Mouse (Mus musculus): ENCODE measurements around the gene Plcb4. TPM values are rescaled to one million over a fixed set of nuclear protein-coding genes. Genes with fewer than 3 reads are reported as not detected.
A peak's percentile ranks its signal among the peaks of the same experiment; 100 is the strongest.

Plcb4 gene
- polyA plus RNA-seq, 1 experiment from 2014 or later = 12.4 TPM

GRCm38 (mm10) chr2:135996936-135997335 lies 338.1 kb downstream of the Plcb4 start:
- no peak for DNase-seq (ENCODE audit: low spot score)
- H3K27ac ChIP-seq (replicated peaks; ENCODE audit: low read depth, low read length) = no peak overlapping the region
- H3K4me3 ChIP-seq (ENCODE audit: low read depth, low read length) = no peak overlapping the region
- no peaks in the 10 kb centered on the region for H3K36me3 ChIP-seq (ENCODE audit: control insufficient read depth, insufficient read depth, low read length)
- H3K27me3 ChIP-seq (ENCODE audit: control insufficient read depth, insufficient read depth, low read length) = no peaks in the 10 kb centered on the region
- no peak overlapping the region for H3K4me2 ChIP-seq (ENCODE audit: low read depth, severe bottlenecking)
- no peak overlapping the region for H3K9ac ChIP-seq (ENCODE audit: low read length)
- H3K9me3 ChIP-seq (ENCODE audit: control insufficient read depth, low read length) = no peaks in the 10 kb centered on the region
- no peaks in the 10 kb centered on the region for H3K4me1 ChIP-seq (ENCODE audit: control insufficient read depth, insufficient read depth, low read length)
- WGBS = 79% methylated on average over 6 of the region's 6 CpGs
- no peak for ATAC-seq (ENCODE audit: insufficient number of reproducible peaks, low FRiP score, low TSS enrichment, low read depth)

DNA sequence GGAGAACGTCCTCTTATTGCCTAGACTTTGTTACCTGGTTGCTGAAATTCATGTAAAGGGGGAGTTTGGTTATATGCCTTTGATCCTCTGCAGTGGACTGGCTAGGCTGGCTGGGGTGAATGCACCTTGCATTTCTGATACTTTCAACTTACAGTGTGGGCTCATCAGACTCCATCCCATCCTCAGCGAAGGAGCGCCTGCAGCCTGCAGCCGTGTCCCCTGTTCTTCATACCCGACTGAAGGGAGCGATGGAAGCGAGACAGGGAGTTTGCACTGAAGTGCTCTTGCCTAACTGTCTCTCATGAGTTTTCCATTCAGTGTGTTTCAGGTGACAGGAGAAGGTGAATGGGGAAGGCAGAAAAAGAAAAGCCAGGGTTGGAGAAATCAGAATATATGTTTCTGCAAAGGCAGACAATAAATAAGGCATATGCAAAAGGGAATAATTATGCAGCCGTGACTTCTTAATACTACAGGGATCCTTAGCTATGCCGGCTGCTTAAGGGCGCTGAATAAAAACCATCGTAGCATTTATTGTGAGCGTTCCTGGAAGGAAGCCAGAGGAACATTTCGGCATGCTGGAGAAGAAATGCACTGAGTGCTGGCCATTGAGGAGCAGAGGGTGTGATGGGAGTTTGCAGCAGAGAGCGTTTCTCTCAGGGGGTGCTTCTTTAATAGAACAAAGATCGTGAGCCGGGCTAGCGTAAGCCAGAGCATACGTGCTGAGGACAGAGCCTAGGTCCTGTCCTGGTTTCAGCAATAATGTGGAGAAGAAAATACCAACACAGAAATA lies 338.7 kb downstream of the Plcb4 start:
- no peaks in the 10 kb centered on the region for H3K9me3 ChIP-seq (ENCODE audit: control insufficient read depth, low read length)
- H3K4me3 ChIP-seq (ENCODE audit: low read depth, low read length) = no peak overlapping the region
- DNase-seq (ENCODE audit: low spot score) (no peak), ATAC-seq (ENCODE audit: insufficient number of reproducible peaks, low FRiP score, low TSS enrichment, low read depth) (no peak)
- no peak overlapping the region for H3K27ac ChIP-seq (replicated peaks; ENCODE audit: low read depth, low read length)
- H3K4me1 ChIP-seq (ENCODE audit: control insufficient read depth, insufficient read depth, low read length) = no peaks in the 10 kb centered on the region
- 90% methylated on average over 18 of the region's 18 CpGs for WGBS
- H3K9ac ChIP-seq (ENCODE audit: low read length) = no peak overlapping the region
- H3K4me2 ChIP-seq (ENCODE audit: low read depth, severe bottlenecking) = no peak overlapping the region
- no peaks in the 10 kb centered on the region for H3K27me3 ChIP-seq (ENCODE audit: control insufficient read depth, insufficient read depth, low read length)
- no peaks in the 10 kb centered on the region for H3K36me3 ChIP-seq (ENCODE audit: control insufficient read depth, insufficient read depth, low read length)

- no peaks in the 10 kb centered on the region for H3K4me1 ChIP-seq (ENCODE audit: control insufficient read depth, insufficient read depth, low read length)
- H3K9ac ChIP-seq (ENCODE audit: low read length) = no peak overlapping the region
- no peaks in the 10 kb centered on the region for H3K36me3 ChIP-seq (ENCODE audit: control insufficient read depth, insufficient read depth, low read length)
- no peak overlapping the region for H3K27ac ChIP-seq (replicated peaks; ENCODE audit: low read depth, low read length)
- ATAC-seq (ENCODE audit: insufficient number of reproducible peaks, low FRiP score, low TSS enrichment, low read depth) (no peak), DNase-seq (ENCODE audit: low spot score) (no peak)
- H3K9me3 ChIP-seq (ENCODE audit: control insufficient read depth, low read length) = no peaks in the 10 kb centered on the region
- WGBS = 95% methylated on average over 7 of the region's 7 CpGs
- H3K4me3 ChIP-seq (ENCODE audit: low read depth, low read length) = no peak overlapping the region
- no peaks in the 10 kb centered on the region for H3K27me3 ChIP-seq (ENCODE audit: control insufficient read depth, insufficient read depth, low read length)
- no peak overlapping the region for H3K4me2 ChIP-seq (ENCODE audit: low read depth, severe bottlenecking)
Observed at GRCm38 (mm10) chr2:135998886-135999285, 340.1 kb downstream of the Plcb4 start.

GRCm38 (mm10) chr2:135999361-135999760 lies 340.6 kb downstream of the Plcb4 start:
- H3K27me3 ChIP-seq (ENCODE audit: control insufficient read depth, insufficient read depth, low read length) = no peaks in the 10 kb centered on the region
- no peaks in the 10 kb centered on the region for H3K36me3 ChIP-seq (ENCODE audit: control insufficient read depth, insufficient read depth, low read length)
- H3K9me3 ChIP-seq (ENCODE audit: control insufficient read depth, low read length) = no peaks in the 10 kb centered on the region
- no peak overlapping the region for H3K4me3 ChIP-seq (ENCODE audit: low read depth, low read length)
- no peak overlapping the region for H3K9ac ChIP-seq (ENCODE audit: low read length)
- H3K4me2 ChIP-seq (ENCODE audit: low read depth, severe bottlenecking) = no peak overlapping the region
- WGBS = 71% methylated on average over 1 of the region's 1 CpGs
- no peaks in the 10 kb centered on the region for H3K4me1 ChIP-seq (ENCODE audit: control insufficient read depth, insufficient read depth, low read length)
- no peak for DNase-seq (ENCODE audit: low spot score)
- H3K27ac ChIP-seq (replicated peaks; ENCODE audit: low read depth, low read length) = no peak overlapping the region
- ATAC-seq (ENCODE audit: insufficient number of reproducible peaks, low FRiP score, low TSS enrichment, low read depth) = no peak

- Histone ChIP-seq H3K4me2 (ENCODE audit: low read depth, severe bottlenecking) (no peak overlapping the region), H3K4me1 (ENCODE audit: control insufficient read depth, insufficient read depth, low read length) (no peaks in the 10 kb centered on the region), H3K27me3 (ENCODE audit: control insufficient read depth, insufficient read depth, low read length) (no peaks in the 10 kb centered on the region), H3K9ac (ENCODE audit: low read length) (no peak overlapping the region), H3K4me3 (ENCODE audit: low read depth, low read length) (no peak overlapping the region), H3K27ac (replicated peaks; ENCODE audit: low read depth, low read length) (no peak overlapping the region), H3K9me3 (ENCODE audit: control insufficient read depth, low read length) (no peaks in the 10 kb centered on the region), H3K36me3 (ENCODE audit: control insufficient read depth, insufficient read depth, low read length) (no peaks in the 10 kb centered on the region)
- DNase-seq (ENCODE audit: low spot score) = no peak
- WGBS = 76% methylated on average over 5 of the region's 5 CpGs
- ATAC-seq (ENCODE audit: insufficient number of reproducible peaks, low FRiP score, low TSS enrichment, low read depth) = no peak
Observed at GRCm38 (mm10) chr2:136000933-136001332, 342.1 kb downstream of the Plcb4 start.

DNA sequence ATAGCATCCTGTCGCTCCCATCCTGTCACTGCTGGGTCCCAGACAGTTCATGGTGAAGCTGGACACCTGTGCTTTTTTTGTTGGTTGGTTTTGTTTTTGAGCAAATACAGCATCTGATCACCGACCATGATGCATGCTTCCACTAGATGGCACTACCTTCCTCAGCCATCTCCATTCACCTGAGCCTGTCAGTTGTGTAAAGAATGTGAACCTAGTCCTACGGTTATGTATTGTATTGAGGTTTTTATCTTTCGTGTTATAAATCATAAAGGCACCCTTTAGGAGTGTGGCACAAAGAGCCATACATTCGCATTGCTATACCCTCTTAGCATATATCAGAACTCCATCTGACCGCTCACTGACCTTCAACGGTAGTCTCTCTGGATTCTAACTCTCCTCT lies 343.3 kb downstream of the Plcb4 start:
- ATAC-seq (ENCODE audit: insufficient number of reproducible peaks, low FRiP score, low TSS enrichment, low read depth) (0 out of 2 replicates have a peak, but pooled peaks have one; percentile 18), DNase-seq (ENCODE audit: low spot score) (peak; percentile 31)
- Histone ChIP-seq H3K27ac (replicated peaks; ENCODE audit: low read depth, low read length) (no peak overlapping the region), H3K9ac (ENCODE audit: low read length) (no peak overlapping the region), H3K4me1 (ENCODE audit: control insufficient read depth, insufficient read depth, low read length) (no peaks in the 10 kb centered on the region), H3K4me2 (ENCODE audit: low read depth, severe bottlenecking) (no peak overlapping the region), H3K36me3 (ENCODE audit: control insufficient read depth, insufficient read depth, low read length) (no peaks in the 10 kb centered on the region), H3K27me3 (ENCODE audit: control insufficient read depth, insufficient read depth, low read length) (no peaks in the 10 kb centered on the region), H3K4me3 (ENCODE audit: low read depth, low read length) (no peak overlapping the region), H3K9me3 (ENCODE audit: control insufficient read depth, low read length) (no peaks in the 10 kb centered on the region)
- 57% methylated on average over 7 of the region's 7 CpGs for WGBS

GRCm38 (mm10) chr2:136003836-136004235 lies 345.0 kb downstream of the Plcb4 start:
- Histone ChIP-seq H3K36me3 (ENCODE audit: control insufficient read depth, insufficient read depth, low read length) (no peaks in the 10 kb centered on the region), H3K4me1 (ENCODE audit: control insufficient read depth, insufficient read depth, low read length) (no peaks in the 10 kb centered on the region), H3K4me2 (ENCODE audit: low read depth, severe bottlenecking) (no peak overlapping the region), H3K27me3 (ENCODE audit: control insufficient read depth, insufficient read depth, low read length) (no peaks in the 10 kb centered on the region), H3K27ac (replicated peaks; ENCODE audit: low read depth, low read length) (no peak overlapping the region), H3K9me3 (ENCODE audit: control insufficient read depth, low read length) (no peaks in the 10 kb centered on the region), H3K4me3 (ENCODE audit: low read depth, low read length) (no peak overlapping the region), H3K9ac (ENCODE audit: low read length) (no peak overlapping the region)
- WGBS = 83% methylated on average over 1 of the region's 1 CpGs
- ATAC-seq (ENCODE audit: insufficient number of reproducible peaks, low FRiP score, low TSS enrichment, low read depth) (no peak), DNase-seq (ENCODE audit: low spot score) (no peak)

DNA sequence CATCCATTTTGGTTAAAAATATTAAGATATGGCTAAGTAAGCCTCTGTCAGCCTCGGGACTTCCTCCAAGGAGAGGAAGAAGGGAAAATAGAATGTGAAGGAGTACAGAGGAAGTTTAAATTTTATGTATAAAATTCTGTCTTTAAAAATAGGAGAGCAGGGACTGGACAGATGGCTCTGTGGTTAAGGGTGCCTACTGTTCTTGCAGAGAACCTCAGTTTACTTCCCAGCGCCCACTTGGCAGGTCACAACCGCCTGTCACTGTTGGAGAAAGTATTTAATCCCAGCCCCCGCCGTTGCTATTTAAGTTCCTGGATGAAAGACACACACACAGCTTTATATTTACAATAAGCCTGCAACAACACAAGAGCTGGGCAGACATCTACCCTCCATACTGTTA lies 347.5 kb downstream of the Plcb4 start:
- no peak overlapping the region for H3K4me3 ChIP-seq (ENCODE audit: low read depth, low read length)
- H3K4me2 ChIP-seq (ENCODE audit: low read depth, severe bottlenecking) = no peak overlapping the region
- H3K9me3 ChIP-seq (ENCODE audit: control insufficient read depth, low read length) = no peaks in the 10 kb centered on the region
- H3K9ac ChIP-seq (ENCODE audit: low read length) = no peak overlapping the region
- H3K27ac ChIP-seq (replicated peaks; ENCODE audit: low read depth, low read length) = no peak overlapping the region
- no peaks in the 10 kb centered on the region for H3K27me3 ChIP-seq (ENCODE audit: control insufficient read depth, insufficient read depth, low read length)
- DNase-seq (ENCODE audit: low spot score) = no peak
- H3K4me1 ChIP-seq (ENCODE audit: control insufficient read depth, insufficient read depth, low read length) = no peaks in the 10 kb centered on the region
- ATAC-seq (ENCODE audit: insufficient number of reproducible peaks, low FRiP score, low TSS enrichment, low read depth) = no peak
- 93% methylated on average over 5 of the region's 5 CpGs for WGBS
- no peaks in the 10 kb centered on the region for H3K36me3 ChIP-seq (ENCODE audit: control insufficient read depth, insufficient read depth, low read length)

DNA sequence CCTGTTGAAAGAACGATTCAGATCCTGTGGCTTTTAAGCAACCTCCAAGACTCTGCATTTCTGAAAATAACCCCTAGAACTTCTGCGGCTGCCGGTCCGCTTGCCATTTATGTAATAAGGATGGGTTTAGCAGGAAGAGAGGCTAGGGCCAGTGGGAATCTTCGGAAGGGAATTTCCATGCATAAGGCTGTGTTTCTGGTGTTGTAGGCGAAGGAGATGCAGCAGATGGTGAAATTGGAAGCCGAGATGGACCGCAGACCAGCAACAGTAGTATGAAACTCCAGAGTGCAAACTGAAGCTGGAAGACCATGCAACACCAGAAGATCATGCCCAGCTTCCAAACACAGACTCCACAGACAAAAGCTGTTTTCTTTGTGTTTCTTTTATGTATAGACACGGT lies 353.9 kb downstream of the Plcb4 start:
- H3K27ac ChIP-seq (replicated peaks; ENCODE audit: low read depth, low read length) = no peak overlapping the region
- H3K27me3 ChIP-seq (ENCODE audit: control insufficient read depth, insufficient read depth, low read length) = no peaks in the 10 kb centered on the region
- no peaks in the 10 kb centered on the region for H3K4me1 ChIP-seq (ENCODE audit: control insufficient read depth, insufficient read depth, low read length)
- no peaks in the 10 kb centered on the region for H3K36me3 ChIP-seq (ENCODE audit: control insufficient read depth, insufficient read depth, low read length)
- H3K9ac ChIP-seq (ENCODE audit: low read length) = no peak overlapping the region
- no peaks in the 10 kb centered on the region for H3K9me3 ChIP-seq (ENCODE audit: control insufficient read depth, low read length)
- DNase-seq (ENCODE audit: low spot score) (no peak), ATAC-seq (ENCODE audit: insufficient number of reproducible peaks, low FRiP score, low TSS enrichment, low read depth) (no peak)
- WGBS = 94% methylated on average over 9 of the region's 9 CpGs
- H3K4me3 ChIP-seq (ENCODE audit: low read depth, low read length) = no peak overlapping the region
- no peak overlapping the region for H3K4me2 ChIP-seq (ENCODE audit: low read depth, severe bottlenecking)
